Mouse (Mus musculus): Measurements from ENCODE around the gene Pram1.

Pram1 gene

GRCm38 (mm10) chr17:33669681-33670080, 31.8 kb downstream of the Pram1 start:
- no peak for DNase-seq (ENCODE audit: low read depth, low spot score)

- no peak for DNase-seq (ENCODE audit: low read depth, low spot score)
These were observed 36.0 kb downstream of the Pram1 start for GRCm38 (mm10) chr17:33673837-33674236.

- DNase-seq (ENCODE audit: low read depth, low spot score): no peak
These were observed 37.6 kb downstream of the Pram1 start for GRCm38 (mm10) chr17:33675452-33675851.

- DNase-seq (ENCODE audit: low read depth, low spot score): no peak
These were observed 38.2 kb downstream of the Pram1 start for GRCm38 (mm10) chr17:33676086-33676485.

GRCm38 (mm10) chr17:33678771-33679170, 40.9 kb downstream of the Pram1 start:
- DNase-seq (ENCODE audit: low read depth, low spot score): no peak

GRCm38 (mm10) chr17:33681767-33682166, 43.9 kb downstream of the Pram1 start:
- DNase-seq (ENCODE audit: low read depth, low spot score): no peak

GRCm38 (mm10) chr17:33684671-33685231, 46.9 kb downstream of the Pram1 start:
- peak; percentile 42 for DNase-seq (ENCODE audit: low read depth, low spot score)

GRCm38 (mm10) chr17:33685249-33685653, 47.4 kb downstream of the Pram1 start:
- peak; percentile 92 for DNase-seq (ENCODE audit: low read depth, low spot score)

- DNase-seq (ENCODE audit: low read depth, low spot score): no peak
These were observed 48.9 kb downstream of the Pram1 start, which contains the start of gene Hnrnpm for GRCm38 (mm10) chr17:33686760-33687159. Gene Hnrnpm, minus strand, starts transcription at chr17:33686860.

All from WW6 (cell line).